Mouse (Mus musculus) heart, postnatal 0 days (tissue): Measurements from ENCODE around the gene Vma21-ps.

Experiments used
- CTCF ChIP-seq: IDR thresholded peaks from 2 replicates; pipeline ENCODE4 v1.5.1; 2016; ENCODE audit warnings: antibody characterized with exemption, control low read depth, low read depth
- EP300 ChIP-seq: IDR thresholded peaks from 2 replicates; pipeline ENCODE4 v1.6.1; 2016; ENCODE audit warnings: antibody characterized with exemption, low read depth

- TF ChIP-seq EP300 (no peak), CTCF (peak; percentile 42)
Observed at GRCm38 (mm10) chr4:52459726-52460125, 37.3 kb downstream of the Vma21-ps start.
